Mouse (Mus musculus): Measurements from ENCODE around the gene Ap3m1.

Gene Ap3m1

GRCm38 (mm10) chr14:21073981-21074380 lies 21.7 kb upstream of the Ap3m1 start:
- DNase-seq (ENCODE audit: low spot score in 2 of 2), result no peak

DNA sequence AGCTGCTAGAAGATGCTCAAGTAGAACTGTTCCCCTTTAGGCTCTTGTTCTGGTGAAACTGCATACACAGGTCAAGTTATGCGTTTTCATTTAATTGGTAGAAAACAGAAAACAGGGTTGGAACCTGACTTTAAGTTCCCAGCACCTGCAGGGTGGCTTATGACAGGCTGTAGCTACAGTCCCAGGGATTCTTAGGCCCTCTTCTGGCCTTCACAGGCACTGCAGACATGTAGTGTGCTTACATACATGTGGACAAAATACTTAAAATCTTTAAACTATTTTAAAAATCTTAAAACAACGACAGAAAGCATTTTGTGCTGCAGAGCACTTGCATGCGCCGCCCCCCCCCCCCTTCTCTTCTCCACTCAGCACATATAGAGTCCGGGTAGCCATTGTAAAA lies 17.3 kb upstream of the Ap3m1 start:
- no peak for DNase-seq (ENCODE audit: low spot score in 2 of 2)

DNA sequence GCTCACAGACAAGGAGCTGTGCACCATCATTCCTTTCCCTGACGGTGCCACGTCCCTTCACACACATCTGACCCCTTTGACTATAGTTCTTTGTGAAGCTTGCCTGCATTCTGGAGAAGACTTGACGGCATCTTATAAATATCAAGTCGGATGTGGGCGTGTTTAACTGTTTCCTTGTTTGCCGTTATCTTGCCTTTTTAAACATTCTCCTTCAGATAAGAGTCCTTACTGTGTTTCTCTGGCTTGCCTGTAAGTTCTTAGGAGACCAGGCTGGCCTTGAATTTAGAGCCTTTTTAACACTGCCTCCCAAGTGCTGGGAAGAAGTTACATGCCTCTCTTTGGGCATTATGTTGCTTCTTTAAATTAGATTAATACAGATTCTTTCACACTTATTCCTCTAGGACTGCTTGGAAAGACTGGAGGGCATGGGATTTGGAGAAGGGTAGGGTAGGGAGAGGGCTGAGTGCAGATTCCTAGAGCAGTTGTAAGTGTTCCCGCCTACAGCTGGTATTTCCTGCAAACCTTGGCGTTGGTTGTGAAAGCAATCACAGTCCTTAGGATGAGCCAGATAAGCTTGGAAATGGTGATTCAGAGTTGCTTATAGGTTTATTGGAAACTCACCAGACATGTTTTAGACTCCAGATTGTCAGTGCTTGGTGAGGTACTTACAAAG lies 13.3 kb upstream of the Ap3m1 start:
- no peak for DNase-seq (ENCODE audit: low spot score in 2 of 2)

DNA sequence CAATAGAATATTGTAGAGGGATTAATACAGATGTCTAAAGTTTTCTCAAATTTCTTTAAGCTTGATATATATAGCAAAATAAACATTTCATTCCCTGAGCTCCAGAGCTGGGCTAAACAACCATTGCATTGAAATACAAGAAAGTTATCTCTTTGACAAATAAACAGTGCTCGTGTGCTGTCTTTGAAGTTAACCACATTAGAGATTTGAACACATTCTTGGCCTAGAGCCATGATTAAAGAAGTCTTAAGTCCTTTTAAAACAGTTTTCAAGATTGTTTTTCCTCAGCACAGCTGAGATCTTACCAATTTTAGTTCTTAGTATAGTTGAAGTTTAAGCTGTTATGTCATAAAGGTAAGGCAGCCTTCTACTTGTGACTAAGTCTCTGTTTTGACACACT lies 12.0 kb upstream of the Ap3m1 start:
- no peak for DNase-seq (ENCODE audit: low spot score in 2 of 2)

- DNase-seq (ENCODE audit: low spot score in 2 of 2), result no peak
Observed at GRCm38 (mm10) chr14:21062766-21063513, 10.6 kb upstream of the Ap3m1 start.

- no peak for DNase-seq (ENCODE audit: low spot score in 2 of 2)
Observed at GRCm38 (mm10) chr14:21058972-21059371, 6.7 kb upstream of the Ap3m1 start.

- no peak for DNase-seq (ENCODE audit: low spot score in 2 of 2)
Observed at GRCm38 (mm10) chr14:21053586-21053985, 1.3 kb upstream of the Ap3m1 start.

GRCm38 (mm10) chr14:21053151-21053550 lies 843 bp upstream of the Ap3m1 start:
- DNase-seq (ENCODE audit: low spot score in 2 of 2), result no peak

DNA sequence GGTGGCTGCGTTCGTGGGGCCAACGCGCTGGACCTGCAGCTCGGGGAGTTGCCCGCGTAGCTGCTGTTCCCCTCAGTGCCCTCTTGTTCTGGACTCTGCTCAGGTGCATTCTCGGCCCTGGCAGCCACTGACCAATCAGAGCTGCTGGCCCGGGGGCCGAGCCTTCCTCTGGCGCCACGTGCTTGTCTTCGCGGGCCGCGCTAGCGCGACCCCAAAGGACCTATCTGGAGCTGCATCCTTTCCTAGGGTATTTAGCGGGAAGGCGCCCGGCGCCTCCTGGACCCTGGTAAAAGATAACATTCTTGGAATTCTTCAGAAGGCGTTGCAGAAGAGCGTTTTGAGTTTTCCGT lies 448 bp upstream of the Ap3m1 start:
- peak; percentile 49 to 55 for DNase-seq (ENCODE audit: low spot score in 2 of 2)

DNA sequence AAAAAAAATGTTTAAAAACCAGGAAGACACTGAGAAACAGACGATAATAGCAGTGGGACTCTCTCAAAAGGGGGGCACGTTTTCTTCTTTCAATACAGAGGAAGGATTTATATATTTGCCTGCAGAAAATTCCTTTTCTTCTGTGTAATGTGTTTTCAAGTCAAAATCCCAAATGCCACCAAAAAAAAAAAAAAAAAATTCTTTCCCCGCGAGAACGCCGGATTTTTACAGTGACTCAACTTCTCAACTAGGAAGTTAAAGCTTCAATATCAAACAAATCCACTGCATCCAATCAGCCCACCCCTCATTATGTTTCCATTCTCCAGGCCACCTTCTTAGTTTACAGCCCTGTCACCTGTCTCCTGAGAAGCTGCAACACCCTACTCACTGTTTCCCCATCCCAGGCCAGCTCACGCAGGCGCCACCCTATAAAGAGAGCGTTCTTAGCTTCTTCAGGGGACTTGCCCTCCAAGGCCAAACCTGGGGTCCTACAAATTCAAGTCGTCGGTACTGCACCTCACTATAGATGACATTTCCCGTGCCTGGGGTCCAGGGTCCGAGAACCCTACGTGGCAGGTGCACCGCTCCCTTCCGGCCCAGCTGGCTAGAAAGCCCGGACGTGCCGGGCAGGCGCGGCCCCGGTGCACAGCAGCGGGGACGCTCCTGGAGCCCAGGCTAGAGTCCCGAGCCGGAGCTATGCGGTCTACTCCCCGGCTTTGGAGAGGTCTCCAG lies 762 bp downstream of the Ap3m1 start:
- no peak for DNase-seq (ENCODE audit: low spot score in 2 of 2)

DNA sequence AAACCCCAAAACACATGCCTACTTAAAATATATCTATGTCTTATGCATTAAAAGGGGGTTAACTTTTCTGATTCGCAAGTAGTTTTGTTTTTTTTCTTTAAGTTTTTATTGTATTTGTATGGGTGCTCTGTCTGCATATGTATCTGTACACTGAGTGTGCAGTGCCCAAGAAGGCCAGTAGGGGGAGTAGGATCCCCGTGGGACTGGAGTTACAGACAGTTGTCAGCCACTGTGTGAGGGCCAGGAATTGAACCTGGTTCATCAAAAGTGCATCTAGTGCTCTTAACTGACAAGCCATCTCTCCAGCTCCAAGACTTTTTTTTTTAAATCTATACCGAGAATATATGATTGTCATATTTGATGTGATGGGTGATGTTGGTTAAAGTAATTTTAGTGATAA lies 1.6 kb downstream of the Ap3m1 start:
- DNase-seq (ENCODE audit: low spot score in 2 of 2), result no peak

- DNase-seq (ENCODE audit: low spot score in 2 of 2), result no peak
Observed at GRCm38 (mm10) chr14:21048879-21049278, 3.4 kb downstream of the Ap3m1 start.

- no peak for DNase-seq (ENCODE audit: low spot score in 2 of 2)
Observed at GRCm38 (mm10) chr14:21047840-21048239, 4.5 kb downstream of the Ap3m1 start.

GRCm38 (mm10) chr14:21039623-21040022 lies 12.7 kb downstream of the Ap3m1 start:
- DNase-seq (ENCODE audit: low spot score in 2 of 2), result no peak

- no peak for DNase-seq (ENCODE audit: low spot score in 2 of 2)
Observed at GRCm38 (mm10) chr14:21039077-21039476, 13.2 kb downstream of the Ap3m1 start.

- no peak for DNase-seq (ENCODE audit: low spot score in 2 of 2)
Observed at GRCm38 (mm10) chr14:21034791-21035190, 17.5 kb downstream of the Ap3m1 start.

DNA sequence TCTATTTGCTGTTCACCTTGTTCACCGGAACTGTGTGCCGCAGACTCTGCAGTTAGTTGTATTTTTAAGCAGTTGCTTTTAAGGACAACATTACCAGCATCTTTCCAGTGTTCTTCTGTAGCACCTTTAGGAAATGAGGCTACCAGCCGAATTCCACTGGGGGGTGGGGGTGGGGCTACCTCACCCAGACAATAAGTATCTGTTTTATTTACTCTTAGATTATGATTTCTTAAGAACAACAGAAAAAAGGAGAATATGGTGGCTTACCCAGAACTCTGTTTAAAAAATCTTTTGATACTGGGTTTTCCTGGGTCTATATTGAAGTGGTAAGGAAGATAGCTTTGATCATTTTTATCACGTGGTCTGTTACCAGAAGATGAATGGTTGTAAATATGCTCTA lies 18.0 kb downstream of the Ap3m1 start:
- no peak for DNase-seq (ENCODE audit: low spot score in 2 of 2)

DNA sequence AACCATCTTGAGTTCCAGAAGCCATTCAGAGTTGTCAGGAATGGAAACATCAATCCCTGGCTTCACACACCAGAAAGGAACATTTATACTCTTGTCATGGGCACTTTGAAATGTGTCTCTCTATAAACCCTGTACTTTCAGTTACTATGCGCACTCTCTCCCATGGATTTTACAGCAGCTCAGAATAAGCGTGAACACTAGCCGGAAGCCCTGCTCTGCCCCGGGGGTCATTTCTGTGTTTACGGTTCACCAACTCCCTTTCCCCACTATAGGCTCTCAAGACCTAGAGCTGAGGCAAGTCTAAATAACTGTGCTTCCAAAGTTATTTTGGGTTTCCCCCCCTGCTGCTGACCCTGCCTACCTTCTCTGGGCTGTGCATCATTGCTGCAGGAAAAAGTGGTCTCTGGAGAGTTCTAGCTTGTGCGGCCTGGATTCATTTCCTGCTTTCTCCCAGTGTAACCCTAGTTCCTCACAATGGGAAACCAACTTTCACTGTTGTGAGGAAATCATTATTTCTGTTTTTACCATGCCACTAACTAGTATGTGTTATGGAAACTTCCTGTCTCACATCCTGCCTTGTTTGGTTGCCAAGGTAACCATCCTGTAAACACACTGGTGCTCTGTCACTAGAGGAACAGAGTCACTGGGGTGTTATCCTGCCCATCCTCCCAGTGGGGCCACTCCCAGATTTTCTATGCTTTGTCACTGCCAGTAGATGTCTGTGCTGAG lies 20.4 kb downstream of the Ap3m1 start:
- DNase-seq (ENCODE audit: low spot score in 2 of 2), result no peak

GRCm38 (mm10) chr14:21029025-21029659 lies 23.2 kb downstream of the Ap3m1 start:
- DNase-seq (ENCODE audit: low spot score in 2 of 2), result peak in 1 of 2 experiments; percentile 61

GRCm38 (mm10) chr14:21027542-21027941 lies 24.8 kb downstream of the Ap3m1 start:
- DNase-seq (ENCODE audit: low spot score in 2 of 2), result no peak

DNA sequence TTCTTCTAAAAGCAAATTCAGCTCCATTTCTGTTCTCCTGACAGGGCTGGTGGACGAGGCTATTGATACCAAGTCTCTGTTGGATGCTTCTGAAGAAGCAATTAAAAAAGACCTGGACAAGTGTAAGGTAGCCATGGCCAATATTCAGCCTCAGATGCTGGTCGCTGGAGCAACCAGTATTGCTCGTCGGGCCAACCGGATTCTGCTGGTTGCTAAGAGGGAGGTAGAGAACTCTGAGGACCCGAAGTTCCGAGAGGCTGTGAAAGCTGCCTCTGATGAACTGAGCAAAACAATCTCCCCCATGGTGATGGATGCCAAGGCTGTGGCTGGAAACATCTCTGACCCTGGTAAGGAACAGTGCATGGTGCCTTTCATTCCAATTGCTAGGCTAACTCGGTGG lies 31.9 kb downstream of the Ap3m1 start:
- DNase-seq (ENCODE audit: low spot score in 2 of 2), result peak in 1 of 2 experiments; percentile 49

- no peak for DNase-seq (ENCODE audit: low spot score in 2 of 2)
Observed at GRCm38 (mm10) chr14:21018977-21019376, 33.3 kb downstream of the Ap3m1 start.

Data from right cerebral cortex, postnatal 36 days (tissue).